Mouse (Mus musculus): ENCODE measurements around the gene Sall4. TPM values are rescaled to one million over a fixed set of nuclear protein-coding genes. Genes with fewer than 3 reads are reported as not detected.

The Sall4 gene
- polyA plus RNA-seq, 1 experiment from 2014 or later = 0.71 TPM

Other genes starting within 250 kb of the Sall4 start
- 1.2 and 1.4 TPM in 2 replicates for gene Nfatc2, start 166.3 kb downstream of the Sall4 start, polyA plus RNA-seq (2014; fragmentation: Nextera tagmentation; extraction: Ambion mirVana)
- 42.4 and 46.2 TPM in 2 replicates for gene Atp9a, start 25.5 kb downstream of the Sall4 start, polyA plus RNA-seq (2014; fragmentation: Nextera tagmentation; extraction: Ambion mirVana)
- gene Zfp64, start 187.6 kb upstream of the Sall4 start, polyA plus RNA-seq (2014; fragmentation: Nextera tagmentation; extraction: Ambion mirVana) = 29.7 and 36.6 TPM in 2 replicates

Data from forebrain, embryonic 14.5 days (tissue).